In genomic region chr10:95669872-95670271, GRCm38 (mm10) we compare ENCODE assay signal across 26 mouse cellular contexts. TPM values are rescaled to one million over a fixed set of nuclear protein-coding genes. Genes with fewer than 3 reads are reported as not detected.
DNase-seq lines count a peak whose midpoint lies in the region; ATAC-seq and TF ChIP-seq lines count a peak whose summit lies in the region.
"Had no signal": no experiment of that assay in that cellular context is flagged by ENCODE, and none has a peak within 500 bp of the region (broad histone marks: within the 10 kb centered on the region; RNA-seq: fewer than 3 reads in every experiment).

No protein-coding gene starts in this region.

- no peaks in the 10 kb centered on the region for H3K9me3 ChIP-seq in heart, embryonic 10.5 days
- H3K9me3 ChIP-seq in hindbrain, embryonic 14.5 days (ENCODE audit: control insufficient read depth, low read length): no peaks in the 10 kb centered on the region
- H3K9me3 ChIP-seq: embryonic facial prominence, embryonic 15.5 days; forebrain, embryonic 10.5 days; forebrain, embryonic 12.5 days had no signal

- WGBS in heart, embryonic 10.5 days: 83% methylated on average over 4 of the region's 4 CpGs
- 82% methylated on average over 4 of the region's 4 CpGs for WGBS in heart, adult 2 months
- WGBS in hindbrain, embryonic 14.5 days: 91% methylated on average over 4 of the region's 4 CpGs

- peaks cover 4% of the 10 kb centered on the region; the same call in 1 of the 2 replicates for H3K4me1 ChIP-seq in heart, embryonic 10.5 days
- peaks cover 3% of the 10 kb centered on the region for H3K4me1 ChIP-seq in heart, adult 2 months (ENCODE audit: control insufficient read depth, insufficient read depth, low read length)
- no peaks in the 10 kb centered on the region for H3K4me1 ChIP-seq in hindbrain, embryonic 14.5 days (replicated peaks; ENCODE audit: control insufficient read depth, insufficient read depth, low read length)

- H3K9ac ChIP-seq in heart, adult 2 months (ENCODE audit: low read depth, low read length): no peak overlapping the region
- H3K9ac ChIP-seq in hindbrain, embryonic 14.5 days: no peak overlapping the region
- H3K9ac ChIP-seq: embryonic facial prominence, embryonic 13.5 days; embryonic facial prominence, embryonic 15.5 days; forebrain, embryonic 12.5 days had no signal

- TF ChIP-seq EP300 in heart, adult 2 months (IDR thresholded peaks at IDR 0.05; ENCODE audit: insufficient read depth, low read depth, low read length): no peak

- H3K27ac ChIP-seq in heart, embryonic 10.5 days: no peak overlapping the region
- no peak overlapping the region for H3K27ac ChIP-seq in heart, adult 2 months
- H3K27ac ChIP-seq in hindbrain, embryonic 14.5 days: no peak overlapping the region
- H3K27ac ChIP-seq: embryonic facial prominence, embryonic 13.5 days; embryonic facial prominence, embryonic 15.5 days; forebrain, embryonic 10.5 days; forebrain, embryonic 12.5 days had no signal

- TF ChIP-seq POLR2A in heart, adult 2 months (IDR thresholded peaks at IDR 0.05; ENCODE audit: insufficient read depth, low read depth, low read length): no peak

- H3K27me3 ChIP-seq in heart, embryonic 10.5 days (ENCODE audit: insufficient read depth, poor library complexity, severe bottlenecking): no peaks in the 10 kb centered on the region
- no peaks in the 10 kb centered on the region for H3K27me3 ChIP-seq in heart, adult 2 months (ENCODE audit: control insufficient read depth, insufficient read depth, low read length)
- no peaks in the 10 kb centered on the region for H3K27me3 ChIP-seq in hindbrain, embryonic 14.5 days (ENCODE audit: control insufficient read depth, insufficient read depth, low read length)
- H3K27me3 ChIP-seq: embryonic facial prominence, embryonic 13.5 days; embryonic facial prominence, embryonic 15.5 days; forebrain, embryonic 12.5 days had no signal

- no peaks in the 10 kb centered on the region for H3K36me3 ChIP-seq in heart, embryonic 10.5 days
- H3K36me3 ChIP-seq in heart, adult 2 months (ENCODE audit: control insufficient read depth, insufficient read depth, low read length): no peaks in the 10 kb centered on the region
- no peaks in the 10 kb centered on the region for H3K36me3 ChIP-seq in hindbrain, embryonic 14.5 days (replicated peaks; ENCODE audit: control insufficient read depth, insufficient read depth)
- H3K36me3 ChIP-seq: embryonic facial prominence, embryonic 13.5 days; embryonic facial prominence, embryonic 15.5 days; forebrain, embryonic 10.5 days; forebrain, embryonic 12.5 days had no signal

- H3K79me2 ChIP-seq in heart, adult 2 months (replicated peaks; ENCODE audit: control insufficient read depth, insufficient read depth, low read length): no peaks in the 10 kb centered on the region

- H3K4me2 ChIP-seq in hindbrain, embryonic 14.5 days (replicated peaks): no peak overlapping the region
- H3K4me2 ChIP-seq: embryonic facial prominence, embryonic 13.5 days; embryonic facial prominence, embryonic 15.5 days; forebrain, embryonic 12.5 days had no signal

- H3K4me3 ChIP-seq in heart, embryonic 10.5 days: no peak overlapping the region
- H3K4me3 ChIP-seq in heart, adult 2 months: no peak overlapping the region
- no peak overlapping the region for H3K4me3 ChIP-seq in hindbrain, embryonic 14.5 days (replicated peaks; ENCODE audit: low read length)
- H3K4me3 ChIP-seq: embryonic facial prominence, embryonic 13.5 days; embryonic facial prominence, embryonic 15.5 days; erythroblast, embryonic 14.5 days; forebrain, embryonic 10.5 days; forebrain, embryonic 12.5 days had no signal

- intact Hi-C loops in heart, adult 2 months (cut with DNase I): no loop called here

- ATAC-seq in megakaryocyte, adult 5-6 weeks (ENCODE audit: poor library complexity, severe bottlenecking): peak; percentile 79
- no peak for ATAC-seq in hindbrain, embryonic 14.5 days (ENCODE audit: low FRiP score)
- ATAC-seq: forebrain, embryonic 14.5 days; forebrain, embryonic 16.5 days had no signal

- DNase-seq in heart, embryonic 10.5 days (ENCODE audit: low spot score): peak; percentile 42
- DNase-seq in heart, adult 2 months: no peak
- no peak for DNase-seq in hindbrain, embryonic 14.5 days (ENCODE audit: low spot score)
- DNase-seq in lung, postnatal 4 days: no peak
- DNase-seq: adrenal gland, adult 2 months; adrenal gland, postnatal 10 days; adrenal gland, postnatal 25 days; cerebellum, adult 11 months; cerebellum, adult 18-20 months; cerebellum, adult 8-10 months; cerebellum, adult 9-11 months; cerebellum, postnatal 14 days; cerebellum, postnatal 36 days; embryo, embryonic 11 days had no signal

- TF ChIP-seq CTCF in heart, adult 2 months (IDR thresholded peaks at IDR 0.05): no peak

RNA-seq across cellular contexts. Expression of gene Anapc15-ps, which starts 3.4 kb away (rescaled TPM):
- not detected in 2 replicates for polyA plus RNA-seq in heart, embryonic 10.5 days (2016; fragmentation: Nextera tagmentation; extraction: Ambion mirVana)
- total RNA-seq in heart, adult 2 months (2021): not detected
- not detected in 2 replicates for polyA plus RNA-seq in heart, adult 2 months (2012; rRNA removed)
- 0.52 TPM in 1 of 2 replicates, not detected in the other for total RNA-seq in megakaryocyte, adult 5-6 weeks (2015)
- total RNA-seq in megakaryocyte, adult 5-6 weeks (2017): not detected in 2 replicates
- polyA plus RNA-seq in hindbrain, embryonic 14.5 days (2014; fragmentation: Nextera tagmentation; extraction: Ambion mirVana): not detected in 2 replicates
- total RNA-seq: adrenal gland, adult 2 months; adrenal gland, postnatal 10 days; adrenal gland, postnatal 25 days; adrenal gland, postnatal 4 days; ES-E14; MEL had no signal
- polyA plus RNA-seq: adrenal gland, adult 2 months; embryonic facial prominence, embryonic 11.5 days; embryonic facial prominence, embryonic 13.5 days; embryonic facial prominence, embryonic 15.5 days; erythroblast, embryonic 14.5 days; forebrain, embryonic 10.5 days; forebrain, embryonic 12.5 days; forebrain, embryonic 14.5 days; forebrain, embryonic 16.5 days had no signal
